Mouse (Mus musculus) MEL (cell line): Measurements from ENCODE around the gene Nptxr. TPM values are rescaled to one million over a fixed set of nuclear protein-coding genes. Genes with fewer than 3 reads are reported as not detected.
A peak's percentile ranks its signal among the peaks of the same experiment; 100 is the strongest.

ENCODE experiments used
- DNase-seq: peaks from one replicate; pipeline ENCODE4 v3.0.0; 2011; ENCODE audit warnings: low read depth, low spot score
- H3K27ac ChIP-seq: 2 replicates; pipeline ENCODE4 v1.5.1; 2012; ENCODE audit warnings: low read depth, mild to moderate bottlenecking, control low read depth, low read length, moderate library complexity; ENCODE audit not compliant: control insufficient read depth
- H3K27me3 ChIP-seq, 2 experiments: fragments of 150-350 bp in 1 of 2; sonication (generic) in 1 of 2; 2 replicates each; pipeline ENCODE4 v1.6.1; 2012; ENCODE audit warnings: low read length in 2 of 2, mild to moderate bottlenecking in 2 of 2, improper control_type of control experiment in 1 of 2, moderate library complexity in 1 of 2; ENCODE audit not compliant: insufficient read depth in 2 of 2, control insufficient read depth in 1 of 2
- H3K36me3 ChIP-seq, 2 experiments: 2 replicates each; pipeline ENCODE4 v1.6.1; 2012 to 2014; ENCODE audit warnings: low read length in 2 of 2, improper control_type of control experiment in 1 of 2, inconsistent platforms in 1 of 2, mild to moderate bottlenecking in 1 of 2; ENCODE audit not compliant: insufficient read depth in 2 of 2, control insufficient read depth in 1 of 2
- H3K4me1 ChIP-seq, 2 experiments: fragments of 150-350 bp in 1 of 2; sonication (generic) in 1 of 2; 2 replicates each; pipeline ENCODE4 v1.6.1; 2012; ENCODE audit warnings: low read length in 2 of 2, improper control_type of control experiment in 1 of 2, mild to moderate bottlenecking in 1 of 2; ENCODE audit not compliant: insufficient read depth in 2 of 2, control insufficient read depth in 1 of 2
- H3K4me3 ChIP-seq, 2 experiments: fragments of 150-350 bp in 1 of 2; sonication (generic) in 1 of 2; 2 replicates each; pipeline ENCODE4 v1.5.1; 2012; ENCODE audit warnings: low read depth in 2 of 2, low read length in 2 of 2, mild to moderate bottlenecking in 2 of 2, moderate library complexity in 2 of 2, control low read depth in 1 of 2, improper control_type of control experiment in 1 of 2; ENCODE audit not compliant: control insufficient read depth in 1 of 2, insufficient read depth in 1 of 2
- H3K79me2 ChIP-seq: 2 replicates; pipeline ENCODE4 v1.6.1; 2012; ENCODE audit warnings: mild to moderate bottlenecking, low read length, moderate library complexity; ENCODE audit not compliant: control insufficient read depth, poor library complexity, insufficient read depth
- H3K9ac ChIP-seq: 2 replicates; pipeline ENCODE4 v1.6.1; 2012; ENCODE audit warnings: low read depth, mild to moderate bottlenecking, control low read depth, low read length, moderate library complexity; ENCODE audit not compliant: control insufficient read depth, poor library complexity, severe bottlenecking
- H3K9me3 ChIP-seq: fragments of 150-350 bp; sonication (generic); replicated peaks from 2 replicates; pipeline ENCODE4 v1.6.1; 2012; ENCODE audit warnings: mild to moderate bottlenecking, low read length, improper control_type of control experiment, moderate library complexity; ENCODE audit not compliant: insufficient read depth
- BHLHE40 ChIP-seq: IDR thresholded peaks from 2 replicates; pipeline ENCODE4 v1.6.1; 2012; ENCODE audit warnings: low read depth, mild to moderate bottlenecking, inconsistent platforms, low read length, improper control_type of control experiment, borderline replicate concordance
- CHD1 ChIP-seq: IDR thresholded peaks from 2 replicates; pipeline ENCODE4 v1.6.1; 2012; ENCODE audit warnings: low read depth, mild to moderate bottlenecking, inconsistent platforms, low read length, improper control_type of control experiment
- CTCF ChIP-seq, 3 experiments: IDR thresholded peaks in 2 of 3; conservative IDR thresholded peaks in 1 of 3; 2 replicates each; pipeline ENCODE4 v1.5.1; 2011 to 2012; ENCODE audit warnings: low read length in 3 of 3, low read depth in 2 of 3, mild to moderate bottlenecking in 2 of 3, improper control_type of control experiment in 1 of 3, inconsistent platforms in 1 of 3, mixed read lengths in 1 of 3, moderate library complexity in 1 of 3; ENCODE audit not compliant: control insufficient read depth in 1 of 3, insufficient read depth in 1 of 3, poor library complexity in 1 of 3, severe bottlenecking in 1 of 3
- EP300 ChIP-seq, 2 experiments: IDR thresholded peaks; 2 replicates each; pipeline ENCODE4 v1.6.1; 2011; ENCODE audit warnings: improper control_type of control experiment in 2 of 2, low read length in 2 of 2, low read depth in 1 of 2, mild to moderate bottlenecking in 1 of 2
- ETS1 ChIP-seq: IDR thresholded peaks from 2 replicates; pipeline ENCODE4 v1.6.1; 2012; ENCODE audit warnings: low read depth, mild to moderate bottlenecking, inconsistent platforms, low read length, improper control_type of control experiment, moderate library complexity
- GATA1 ChIP-seq: IDR thresholded peaks from 2 replicates; pipeline ENCODE4 v1.6.1; 2011; ENCODE audit warnings: low read depth, low read length, improper control_type of control experiment
- HCFC1 ChIP-seq: IDR thresholded peaks from 2 replicates; pipeline ENCODE4 v1.6.1; 2012; ENCODE audit warnings: low read depth, mild to moderate bottlenecking, inconsistent platforms, low read length, improper control_type of control experiment, moderate library complexity
- MAFK ChIP-seq: IDR thresholded peaks from 2 replicates; pipeline ENCODE4 v1.6.1; 2011; ENCODE audit warnings: low read depth, mild to moderate bottlenecking, low read length, improper control_type of control experiment, borderline replicate concordance
- MAZ ChIP-seq: IDR thresholded peaks from 2 replicates; pipeline ENCODE4 v1.6.1; 2012; ENCODE audit warnings: low read depth, mild to moderate bottlenecking, inconsistent platforms, low read length, improper control_type of control experiment
- MEF2A ChIP-seq: IDR thresholded peaks from 2 replicates; pipeline ENCODE4 v1.6.1; 2014; ENCODE audit warnings: low read depth, mild to moderate bottlenecking, inconsistent platforms, low read length, improper control_type of control experiment; ENCODE audit not compliant: poor library complexity, insufficient replicate concordance, severe bottlenecking; ENCODE audit errors: extremely low read depth
- MXI1 ChIP-seq: IDR thresholded peaks from 2 replicates; pipeline ENCODE4 v1.6.1; 2011; ENCODE audit warnings: mild to moderate bottlenecking, low read depth, low read length, improper control_type of control experiment
- MYC ChIP-seq: IDR thresholded peaks from 2 replicates; pipeline ENCODE4 v1.6.1; 2011; ENCODE audit warnings: low read depth, mild to moderate bottlenecking, low read length, improper control_type of control experiment, moderate library complexity
- NELFE ChIP-seq: IDR thresholded peaks from 2 replicates; pipeline ENCODE4 v1.6.1; 2011; ENCODE audit warnings: low read depth, low read length, improper control_type of control experiment
- POLR2A ChIP-seq, 2 experiments: IDR thresholded peaks; 2 replicates each; pipeline ENCODE4 v1.6.1; 2011 to 2012; ENCODE audit warnings: low read length in 2 of 2, mild to moderate bottlenecking in 2 of 2, control low read depth in 1 of 2, improper control_type of control experiment in 1 of 2, low read depth in 1 of 2, moderate library complexity in 1 of 2; ENCODE audit not compliant: control insufficient read depth in 1 of 2, insufficient read depth in 1 of 2, poor library complexity in 1 of 2
- RAD21 ChIP-seq: IDR thresholded peaks from 2 replicates; pipeline ENCODE4 v1.6.1; 2011; ENCODE audit warnings: mild to moderate bottlenecking, low read depth, low read length, improper control_type of control experiment
- SMC3 ChIP-seq: IDR thresholded peaks from 2 replicates; pipeline ENCODE4 v1.6.1; 2011; ENCODE audit warnings: low read depth, low read length, improper control_type of control experiment
- TCF12 ChIP-seq: IDR thresholded peaks from 2 replicates; pipeline ENCODE4 v1.6.1; 2014; ENCODE audit warnings: low read depth, mild to moderate bottlenecking, inconsistent platforms, low read length, improper control_type of control experiment, moderate library complexity
- ZC3H11A ChIP-seq: IDR thresholded peaks from 2 replicates; pipeline ENCODE4 v1.6.1; 2012; ENCODE audit warnings: low read depth, mild to moderate bottlenecking, inconsistent platforms, low read length, improper control_type of control experiment
- ZMIZ1 ChIP-seq: IDR thresholded peaks from 2 replicates; pipeline ENCODE4 v1.6.1; 2012; ENCODE audit warnings: low read depth, mild to moderate bottlenecking, inconsistent platforms, low read length, improper control_type of control experiment, moderate library complexity
- polyA plus RNA-seq, 2 experiments: library from polyadenylated mRNA; stranded (reverse) in 1 of 2; unstranded in 1 of 2; fragments of >175 nt in 1 of 2; fragments of >200 nt in 1 of 2; gene quantifications; 2 replicates each; pipeline versions ENCODE4 v1.2.1 to v1.2.4; 2012; ENCODE audit warnings: low replicate concordance in 2 of 2, low read depth in 1 of 2; ENCODE audit not compliant: insufficient read length in 2 of 2, insufficient read depth in 1 of 2, missing spikeins in 1 of 2
- total RNA-seq: library from RNA; depleted of rRNA; stranded (reverse); fragments of 300-350 nt; gene quantifications from 2 replicates; pipeline ENCODE4 v1.2.3, GENCODE M21; 2012

Gene Nptxr
- total and polyA plus RNA-seq, 3 experiments = 0.04 to 0.33 TPM; not detected in 1

DNA sequence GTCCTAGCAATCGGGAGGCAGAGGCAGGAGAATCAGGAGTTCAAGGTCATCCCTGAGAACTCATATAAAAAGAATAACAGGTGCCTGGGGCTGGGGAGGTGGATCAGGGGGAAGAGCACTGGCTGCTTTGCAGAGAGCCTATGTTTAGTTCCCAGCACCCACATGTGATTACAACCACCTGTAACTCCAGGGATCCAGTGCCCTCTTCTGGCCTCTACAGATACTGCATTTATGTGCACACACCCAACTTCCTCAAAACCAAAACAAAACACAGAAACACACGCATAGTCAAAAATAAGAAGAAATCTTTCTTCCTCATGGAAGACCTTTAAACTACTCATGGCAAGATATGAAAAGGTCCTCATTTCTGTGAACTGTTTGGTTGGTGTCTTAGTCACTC is 45.6 kb upstream of the Nptxr start:
- H3K9ac ChIP-seq = no peak overlapping the region
- no peaks in the 10 kb centered on the region for H3K36me3 ChIP-seq
- H3K4me3 ChIP-seq = no peak overlapping the region
- DNase-seq = peak; percentile 65
- H3K79me2 ChIP-seq = no peaks in the 10 kb centered on the region
- no peak overlapping the region for H3K27ac ChIP-seq
- TF ChIP-seq RAD21 (peak; percentile 31), GATA1 (no peak), SMC3 (peak; percentile 29; the same call in 1 of the 2 replicates), CHD1 (no peak), CTCF (IDR thresholded peaks at IDR 0.05 in 2 of 3, conservative IDR thresholded peaks at IDR 0.05 in 1 of 3; ENCODE audit: control insufficient read depth in 1 of 3, insufficient read depth in 1 of 3, low read depth in 2 of 3, low read length in 3 of 3, poor library complexity in 1 of 3, severe bottlenecking in 1 of 3) (peak; percentile 14 to 44 (median 29); a peak in 5 of 6 replicates), ZC3H11A (0 out of 2 replicates have a peak, but pooled peaks have one; percentile 10)
- TF ChIP-seq, all 39 proteins: peak for 4
- no peaks in the 10 kb centered on the region for H3K9me3 ChIP-seq
- H3K4me1 ChIP-seq = 0 out of 4 replicates have a peak, but pooled peaks cover 0 to 4% of the 10 kb centered on the region in 2 experiments
- H3K27me3 ChIP-seq = peaks cover 0 to 2% of the 10 kb centered on the region in 2 experiments; a peak in 1 of 4 replicates

DNA sequence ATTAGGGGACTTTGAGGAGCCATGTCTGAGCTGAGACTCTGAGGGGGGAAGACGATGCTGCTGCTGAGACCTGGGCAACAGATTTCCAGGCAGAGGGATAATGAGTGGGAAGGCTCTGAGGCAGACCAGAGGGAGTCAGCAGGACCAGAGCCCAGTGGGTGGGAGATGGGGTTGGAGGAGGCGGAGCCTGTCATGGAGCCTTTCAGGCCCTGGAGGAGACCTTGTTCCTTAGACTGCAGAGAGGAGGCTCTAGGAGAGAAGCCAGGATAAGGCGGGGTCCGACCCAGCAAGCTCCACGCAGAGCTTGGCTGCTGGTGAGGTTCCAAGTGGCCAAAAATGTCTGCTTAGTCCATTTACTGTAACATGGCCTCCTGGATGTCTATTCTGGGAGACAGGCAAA is 42.5 kb upstream of the Nptxr start:
- no peak overlapping the region for H3K4me3 ChIP-seq
- peaks cover 0 to 1% of the 10 kb centered on the region in 2 experiments; a peak in 1 of 4 replicates for H3K27me3 ChIP-seq
- TF ChIP-seq TCF12 (no peak), MAZ (no peak), MXI1 (no peak), SMC3 (no peak), NELFE (no peak), CTCF (IDR thresholded peaks at IDR 0.05 in 2 of 3, conservative IDR thresholded peaks at IDR 0.05 in 1 of 3; ENCODE audit: control insufficient read depth in 1 of 3, insufficient read depth in 1 of 3, low read depth in 2 of 3, low read length in 3 of 3, poor library complexity in 1 of 3, severe bottlenecking in 1 of 3) (no peak), ETS1 (no peak), ZMIZ1 (no peak), MAFK (no peak), POLR2A (IDR thresholded peaks at IDR 0.05; ENCODE audit: control insufficient read depth in 1 of 2, insufficient read depth in 1 of 2, low read depth in 1 of 2, low read length in 2 of 2, poor library complexity in 1 of 2) (no peak), BHLHE40 (no peak), HCFC1 (no peak), MEF2A (no peak), EP300 (IDR thresholded peaks at IDR 0.05; ENCODE audit: low read depth in 1 of 2, low read length in 2 of 2) (no peak), CHD1 (no peak), MYC (no peak)
- no peak overlapping the region for H3K9ac ChIP-seq
- H3K9me3 ChIP-seq = no peaks in the 10 kb centered on the region
- peaks cover 2% of the 10 kb centered on the region; the same call in 1 of the 2 replicates for H3K79me2 ChIP-seq
- H3K4me1 ChIP-seq = 0 out of 4 replicates have a peak, but pooled peaks cover 0 to 8% of the 10 kb centered on the region in 2 experiments
- no peak for DNase-seq
- H3K36me3 ChIP-seq = no peaks in the 10 kb centered on the region
- no peak overlapping the region for H3K27ac ChIP-seq
